ENCODE assay signal across 1 mouse cellular context in genomic region chr1:134454904-134455824, GRCm38 (mm10).
TF ChIP-seq lines count a peak whose summit lies in the region.

Gene Klhl12 (plus strand): TSS chr1:134455531.

TF ChIP-seq in CH12.LX, 34 proteins besides CTCF, POLR2A, EP300 and RAD21 (continued from another document):
- TF ChIP-seq NELFE (IDR thresholded peaks at IDR 0.05; ENCODE audit: low read depth, low read length) (peak; percentile 83), MAX (IDR thresholded peaks at IDR 0.05; ENCODE audit: low read length) (no peak), MAFK (IDR thresholded peaks at IDR 0.05; ENCODE audit: insufficient replicate concordance, low read length) (no peak), SMC3 (IDR thresholded peaks at IDR 0.05; ENCODE audit: low read depth, low read length) (no peak), ETS1 (conservative IDR thresholded peaks at IDR 0.05; ENCODE audit: low read depth, low read length) (no peak), UBTF (IDR thresholded peaks at IDR 0.05; ENCODE audit: low read depth, low read length) (peak; percentile 87; the same call in 1 of the 2 replicates), RCOR1 (conservative IDR thresholded peaks at IDR 0.05; ENCODE audit: low read depth, low read length) (no peak), ZKSCAN1 (IDR thresholded peaks at IDR 0.05; ENCODE audit: borderline replicate concordance, low read depth, low read length) (no peak), CHD1 (IDR thresholded peaks at IDR 0.05; ENCODE audit: low read depth, low read length) (no peak), USF1 (IDR thresholded peaks at IDR 0.05; ENCODE audit: low read depth, low read length) (no peak), JUN (IDR thresholded peaks at IDR 0.05; ENCODE audit: insufficient read depth, low read depth, low read length) (no peak), USF2 (conservative IDR thresholded peaks at IDR 0.05; ENCODE audit: low read depth, low read length) (no peak), IRF4 (IDR thresholded peaks at IDR 0.05; ENCODE audit: low read depth, low read length) (peak; percentile 58; the same call in 1 of the 2 replicates), KAT2A (IDR thresholded peaks at IDR 0.05; ENCODE audit: insufficient replicate concordance, low read length) (no peak), MYC (IDR thresholded peaks at IDR 0.05; ENCODE audit: low read depth, low read length) (no peak), ZC3H11A (IDR thresholded peaks at IDR 0.05; ENCODE audit: low read depth, low read length) (no peak), ZNF384 (IDR thresholded peaks at IDR 0.05; ENCODE audit: low read depth, low read length) (no peak), MEF2A (IDR thresholded peaks at IDR 0.05; ENCODE audit: borderline replicate concordance, low read depth, low read length) (peak; percentile 37; the same call in 1 of the 2 replicates), NRF1 (IDR thresholded peaks at IDR 0.05; ENCODE audit: low read depth, low read length) (peak; percentile 58), GABPA (IDR thresholded peaks at IDR 0.05; ENCODE audit: insufficient replicate concordance, low read depth, low read length) (peak; percentile 34; the same call in 1 of the 2 replicates), MAZ (IDR thresholded peaks at IDR 0.05; ENCODE audit: low read depth, low read length) (peak; percentile 96), E2F4 (IDR thresholded peaks at IDR 0.05; ENCODE audit: insufficient replicate concordance, low read depth, low read length) (no peak), BHLHE40 (IDR thresholded peaks at IDR 0.05; ENCODE audit: low read depth, low read length) (0 out of 2 replicates have a peak, but pooled peaks have one; percentile 17), TCF12 (IDR thresholded peaks at IDR 0.05; ENCODE audit: low read depth, low read length) (peak; percentile 76), CHD2 (IDR thresholded peaks at IDR 0.05; ENCODE audit: low read length) (no peak)
